Mouse (Mus musculus) granulocyte monocyte progenitor cell, adult 5-6 weeks (primary cell): ENCODE measurements around the gene Ptprd. TPM values are rescaled to one million over a fixed set of nuclear protein-coding genes. Genes with fewer than 3 reads are reported as not detected.

Experiments
- ATAC-seq: replicated peaks from 2 replicates; pipeline ENCODE4 v1.8.0; 2016; ENCODE audit warnings: mild to moderate bottlenecking, moderate TSS enrichment, inconsistent platforms; ENCODE audit not compliant: poor library complexity, severe bottlenecking
- total RNA-seq, 2 experiments: library from RNA; stranded (forward) in 1 of 2; stranded (reverse) in 1 of 2; fragments of 200-712, 200-1000 nt in 1 of 2; fragments of >200 nt in 1 of 2; fragmentation: Nextera tagmentation in 1 of 2; gene quantifications; 2 replicates each; pipeline ENCODE4 v1.2.3; 2014 to 2017

Gene Ptprd
- total RNA-seq, 2 experiments from 2014 or later = not detected

DNA sequence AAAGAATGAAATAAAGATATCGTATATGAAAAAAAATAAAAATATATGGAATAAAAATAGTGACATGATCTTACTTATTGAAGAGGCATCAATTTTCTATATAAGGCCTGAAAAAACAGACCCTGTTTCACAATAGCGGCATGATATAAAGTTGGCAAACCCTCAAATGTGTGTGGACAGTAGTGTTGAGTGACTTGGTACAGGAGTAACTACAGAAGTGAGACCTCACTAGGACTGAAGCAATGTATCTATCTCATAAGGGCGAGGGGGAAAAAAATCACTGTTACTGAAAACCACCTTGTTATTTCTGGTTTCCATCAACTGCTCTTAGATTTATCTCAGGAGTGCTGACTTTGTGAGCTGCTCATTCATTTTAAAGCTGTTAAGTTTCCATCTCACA lies 2204.5 kb downstream of the Ptprd start:
- ATAC-seq = no peak

DNA sequence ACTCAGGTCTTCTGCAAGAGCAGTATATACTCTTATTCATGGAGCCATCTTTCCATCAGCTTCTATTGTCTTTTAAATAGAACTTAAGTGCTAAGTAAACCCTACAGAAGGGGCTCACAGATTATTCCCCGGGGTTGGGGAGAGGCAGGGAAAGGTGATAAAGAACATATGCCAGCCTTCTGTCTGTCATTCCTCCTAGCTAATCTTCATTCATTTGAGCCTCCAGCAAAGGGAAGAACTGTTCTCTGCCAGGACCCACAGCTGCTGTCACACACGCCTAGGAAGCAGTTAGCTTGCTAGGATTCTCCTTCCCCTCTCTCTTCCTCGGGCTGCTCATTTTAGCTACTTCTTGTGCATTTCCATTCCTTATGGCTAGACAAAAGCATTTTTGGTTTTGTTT lies 2205.0 kb downstream of the Ptprd start:
- ATAC-seq = no peak

DNA sequence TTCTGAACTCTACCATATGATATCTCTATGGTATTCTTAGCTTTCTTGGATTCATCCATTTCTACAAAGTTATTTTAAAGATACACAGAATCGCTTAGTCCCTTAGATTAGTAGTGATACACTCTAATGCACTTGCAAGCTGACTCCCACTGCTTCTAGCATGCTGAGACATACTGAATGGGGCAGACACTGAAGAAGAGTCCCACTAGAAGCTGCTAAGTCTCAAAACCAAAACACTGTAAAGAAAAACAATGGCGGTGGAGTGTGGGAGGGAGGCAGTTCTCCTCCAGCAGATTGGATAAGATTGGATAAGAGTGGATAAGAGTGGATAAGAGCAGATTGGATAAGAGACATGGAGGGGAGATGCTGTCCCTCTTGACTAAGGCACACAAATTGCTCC lies 2207.6 kb downstream of the Ptprd start:
- ATAC-seq = no peak

DNA sequence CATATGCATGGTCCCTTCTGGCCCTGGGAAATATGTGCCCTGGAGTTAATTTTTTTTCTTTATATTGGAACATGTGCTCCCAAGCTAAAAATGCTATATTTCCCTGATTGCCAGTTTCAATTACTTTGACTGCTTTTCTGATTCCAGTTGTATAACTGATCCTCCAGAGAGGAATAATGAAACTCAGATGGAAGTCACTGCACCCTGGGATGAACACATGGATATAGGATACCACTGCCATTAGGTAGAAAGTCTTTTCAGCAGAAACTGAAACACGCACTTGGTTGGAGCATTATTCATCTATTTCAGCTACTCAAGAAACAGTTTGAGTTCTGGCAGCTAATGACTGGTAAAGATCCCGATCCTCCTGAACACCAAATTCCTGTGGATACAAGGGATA lies 2211.5 kb downstream of the Ptprd start:
- ATAC-seq = no peak

DNA sequence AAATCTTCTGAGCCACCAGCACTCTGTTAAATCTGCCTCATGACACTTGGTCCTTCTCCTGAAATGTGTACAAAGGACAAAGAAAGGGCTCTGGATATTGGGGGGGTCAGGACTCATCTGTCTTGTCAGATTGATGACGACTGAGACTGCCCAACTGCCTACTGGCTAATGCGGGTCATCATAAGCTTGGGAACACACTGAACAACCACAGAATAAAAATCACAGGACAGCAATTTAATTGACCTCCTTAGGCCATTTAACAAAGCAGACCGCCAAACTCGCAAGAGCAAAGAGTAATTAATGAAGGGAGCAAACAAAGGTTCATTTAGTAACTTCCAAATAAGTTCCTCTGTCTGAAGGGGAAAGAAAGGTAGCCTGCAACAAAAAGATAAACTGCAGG lies 2215.9 kb downstream of the Ptprd start:
- no peak for ATAC-seq

DNA sequence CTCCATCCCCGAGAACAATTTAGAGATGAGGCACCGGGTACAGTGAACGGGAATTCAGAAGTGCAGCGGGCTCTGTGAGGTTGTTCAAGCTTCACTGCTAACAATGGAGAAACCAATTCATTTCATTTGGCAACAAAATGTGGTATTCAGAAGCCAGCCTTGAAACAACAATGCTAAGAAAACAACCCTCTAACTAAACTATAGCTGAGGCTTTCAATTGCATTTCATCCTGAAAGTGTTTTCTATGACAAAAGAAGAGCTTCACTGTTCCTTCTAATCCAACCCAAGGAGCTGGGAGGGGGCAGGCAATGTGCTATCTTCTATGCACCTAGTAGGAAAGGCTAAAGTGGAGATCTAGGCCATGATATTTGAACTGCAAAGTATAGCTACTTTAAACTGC lies 2217.2 kb downstream of the Ptprd start:
- no peak for ATAC-seq

DNA sequence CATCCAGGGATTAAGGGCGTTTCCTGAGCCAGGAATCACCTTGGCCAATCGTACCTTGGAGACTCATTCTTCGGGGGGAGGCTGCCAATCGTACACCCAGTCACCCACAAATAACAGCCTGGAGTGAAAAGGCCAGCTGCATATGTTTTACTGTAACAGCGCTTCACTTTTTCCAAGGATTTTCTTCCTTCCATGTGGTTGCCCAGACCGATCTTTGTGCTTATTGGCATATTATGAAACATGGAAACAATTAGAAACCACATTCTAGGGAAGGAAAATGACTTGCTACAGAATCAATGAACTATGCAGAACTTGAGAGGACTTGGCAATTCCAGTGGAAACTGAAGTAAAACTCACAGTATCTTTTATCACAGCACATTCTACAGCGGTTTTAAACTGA lies 2218.7 kb downstream of the Ptprd start:
- no peak for ATAC-seq

DNA sequence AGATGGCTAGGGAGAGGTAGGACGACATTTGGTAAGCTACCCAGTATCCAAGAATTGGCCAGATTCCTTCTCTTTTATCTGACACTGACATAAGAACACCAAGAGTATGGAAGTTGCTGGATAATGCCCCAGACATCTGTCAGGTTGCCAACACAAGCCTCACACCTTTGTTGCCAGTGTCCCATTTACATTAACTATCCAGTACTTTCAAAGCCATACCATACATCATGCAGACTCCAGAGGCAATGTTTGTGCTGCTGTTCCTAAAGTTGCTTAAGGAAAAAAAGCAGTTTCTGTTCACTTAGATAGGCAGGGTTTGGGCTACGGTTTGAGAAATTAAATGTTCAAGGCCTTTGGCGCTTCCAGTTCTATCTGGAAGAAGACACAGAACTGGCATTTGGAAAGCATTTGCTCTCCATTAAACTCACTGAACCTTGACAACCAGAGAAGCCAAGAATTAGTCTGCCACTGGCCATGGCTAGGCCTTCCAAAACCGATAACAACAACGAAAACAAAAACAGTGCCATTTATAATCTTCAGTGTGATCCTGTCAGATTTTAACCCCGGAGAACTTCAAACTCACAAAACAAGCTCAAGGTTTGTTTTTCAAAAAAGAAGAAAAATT lies 2220.0 kb downstream of the Ptprd start:
- ATAC-seq = no peak

DNA sequence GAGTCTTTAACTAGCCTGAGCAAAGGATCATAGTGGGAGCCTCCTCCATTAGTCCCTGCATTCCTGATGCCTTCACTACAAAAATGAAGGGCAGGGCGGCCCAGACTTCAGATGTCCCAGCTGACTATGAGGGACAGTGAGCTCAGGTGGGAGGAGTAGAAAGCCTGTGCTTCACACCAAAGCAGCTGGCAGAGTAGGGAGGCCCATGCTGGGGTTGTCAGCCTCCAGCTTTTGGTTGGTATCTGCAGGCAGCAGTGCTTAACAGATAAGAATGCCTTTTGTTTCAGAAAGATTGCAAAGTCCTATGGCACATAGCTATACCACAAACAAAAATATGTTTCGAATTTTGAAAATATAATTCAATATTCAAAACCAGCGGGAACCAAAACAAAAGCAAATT lies 2237.0 kb downstream of the Ptprd start:
- no peak for ATAC-seq

DNA sequence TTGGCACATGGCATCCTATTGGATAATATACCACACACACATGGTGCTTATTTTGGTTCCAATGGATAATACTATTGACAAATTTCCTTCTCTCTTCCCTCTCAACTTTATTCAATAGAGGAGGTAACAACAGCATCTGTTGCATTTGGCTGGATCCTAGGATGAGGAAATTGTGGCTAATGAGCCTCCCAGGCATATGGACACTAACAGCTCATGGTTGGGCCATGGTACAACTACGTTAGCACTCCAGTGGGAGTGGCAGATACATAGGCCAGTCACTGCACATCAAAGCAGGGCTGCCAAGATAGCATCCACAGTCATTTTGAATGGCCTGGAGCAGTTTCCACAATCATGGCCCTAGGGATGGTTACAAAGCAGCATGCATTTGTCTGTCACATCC lies 2238.4 kb downstream of the Ptprd start:
- no peak for ATAC-seq

DNA sequence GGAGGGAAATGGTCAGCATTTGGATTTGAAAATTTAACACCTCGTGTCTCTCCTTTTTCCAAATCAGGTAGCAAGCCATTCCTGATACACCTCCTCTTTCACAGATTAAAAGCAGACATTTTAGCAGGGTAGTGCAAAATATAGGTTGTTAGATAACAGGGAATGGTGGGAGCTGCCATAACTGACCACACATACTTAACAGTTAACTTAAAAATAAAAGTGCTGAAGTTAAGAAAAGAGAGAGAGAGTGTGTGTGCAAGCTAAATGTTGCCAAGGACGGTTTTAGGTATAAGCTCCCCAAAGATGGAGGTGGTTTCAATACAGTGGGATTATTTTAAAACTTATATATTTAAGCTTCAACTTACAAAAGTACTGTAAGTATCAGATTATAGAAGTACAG lies 2241.8 kb downstream of the Ptprd start:
- no peak for ATAC-seq

DNA sequence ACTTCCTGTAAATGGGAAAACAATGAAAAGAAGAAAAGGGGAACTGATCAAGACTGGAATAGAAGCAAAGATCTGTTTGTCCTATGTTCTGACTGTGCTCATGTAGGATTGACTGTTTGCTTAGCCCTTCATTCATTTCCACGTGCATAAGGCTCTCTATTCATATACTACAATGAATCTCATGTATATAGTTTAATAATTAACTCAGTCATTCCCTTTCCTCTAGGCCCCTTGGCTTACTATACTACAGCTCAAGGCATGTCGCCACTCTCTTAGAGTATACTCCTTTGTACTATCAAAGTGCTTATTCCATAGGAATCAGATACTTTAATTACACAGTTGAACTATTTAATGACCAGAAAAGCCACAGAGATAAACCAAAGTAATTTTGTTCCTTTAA lies 2243.1 kb downstream of the Ptprd start:
- ATAC-seq = no peak

DNA sequence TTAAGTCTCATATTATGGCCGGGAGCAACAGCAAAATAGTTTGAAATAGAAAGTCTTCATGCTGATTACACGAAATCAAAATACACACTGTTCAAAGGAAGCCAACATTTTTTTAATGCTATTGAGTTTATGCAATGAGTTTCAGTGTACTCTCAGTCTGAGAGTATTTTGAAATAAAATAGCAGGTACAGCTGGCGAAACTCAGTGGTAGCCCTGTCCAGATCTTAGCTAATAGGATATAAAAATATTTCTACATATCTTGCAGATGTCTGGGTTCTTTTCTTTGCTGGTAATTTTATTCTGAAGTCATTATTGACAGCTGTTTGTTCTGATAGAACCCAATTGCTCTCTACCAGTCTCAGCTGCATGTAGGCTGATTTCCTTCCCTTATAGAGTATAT lies 2246.0 kb downstream of the Ptprd start:
- no peak for ATAC-seq

DNA sequence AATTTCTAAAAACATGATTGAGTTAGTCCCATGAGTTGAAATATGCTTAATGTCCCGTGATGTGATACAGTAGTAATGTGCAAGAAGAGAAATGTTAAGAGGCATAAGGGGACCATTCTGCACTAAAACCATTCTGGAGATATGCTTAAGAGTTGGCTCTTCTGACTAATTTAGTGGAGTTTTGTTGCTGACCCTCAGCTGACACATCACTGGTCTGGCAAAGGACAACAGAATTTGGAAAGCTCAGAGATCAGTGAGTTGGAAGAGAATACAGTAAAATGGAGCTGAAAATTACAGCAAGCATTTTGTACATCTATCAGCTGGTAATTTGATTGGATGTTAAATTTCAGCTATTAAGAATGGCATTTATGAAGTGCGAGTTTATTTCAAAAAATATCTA lies 2248.8 kb downstream of the Ptprd start:
- no peak for ATAC-seq

DNA sequence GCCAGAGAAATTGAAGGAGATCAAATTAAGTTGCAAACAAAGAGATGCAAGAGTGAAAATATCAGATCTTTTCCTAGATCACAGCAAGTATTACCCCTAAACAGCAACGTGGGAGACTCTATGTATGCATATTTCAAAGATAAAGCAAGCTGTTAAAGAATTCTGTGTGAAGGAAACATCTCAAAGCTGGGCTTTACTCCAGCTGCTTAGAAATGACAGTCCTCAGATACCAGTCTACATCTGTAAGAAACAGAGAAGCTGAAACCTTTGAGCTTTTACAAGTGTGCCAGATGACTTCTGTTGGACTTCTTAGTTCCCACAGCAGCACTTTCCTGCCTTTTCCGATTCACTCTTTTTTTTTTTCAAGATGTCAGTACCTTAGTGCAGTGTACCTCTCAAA lies 2249.9 kb downstream of the Ptprd start:
- ATAC-seq = no peak

DNA sequence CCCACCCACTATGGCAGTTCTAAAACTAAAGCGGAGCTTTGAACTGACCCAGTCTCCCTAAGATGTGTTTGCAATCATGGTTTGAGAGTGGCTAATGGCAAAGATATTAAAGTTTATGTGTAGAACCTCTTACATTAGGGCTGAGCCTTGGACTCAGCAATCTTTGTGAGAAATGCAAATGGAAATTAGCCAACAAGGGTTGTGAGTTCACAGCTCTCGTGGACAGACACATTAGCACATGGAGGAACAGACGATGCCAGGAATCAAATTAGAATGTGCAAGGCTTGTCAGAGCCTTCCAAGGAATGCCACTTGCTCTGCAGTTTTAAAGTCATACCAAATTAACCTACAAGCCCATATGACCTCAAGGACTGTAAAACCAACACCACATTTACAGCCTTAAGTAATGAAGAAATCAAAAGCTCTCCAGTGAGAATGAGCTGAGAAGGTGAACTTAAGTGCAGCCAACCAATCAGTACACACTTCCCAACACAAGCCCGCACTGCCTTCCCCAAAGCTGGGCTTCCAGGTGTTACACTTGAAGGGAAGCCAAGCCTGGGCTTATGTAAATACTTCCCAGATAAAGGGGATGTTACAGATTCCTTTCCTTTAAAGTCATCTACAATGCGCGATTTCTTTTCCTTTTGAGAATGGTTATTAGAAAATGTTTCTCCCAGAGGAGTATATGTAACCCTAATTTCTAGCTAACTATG lies 2258.3 kb downstream of the Ptprd start:
- ATAC-seq = no peak

DNA sequence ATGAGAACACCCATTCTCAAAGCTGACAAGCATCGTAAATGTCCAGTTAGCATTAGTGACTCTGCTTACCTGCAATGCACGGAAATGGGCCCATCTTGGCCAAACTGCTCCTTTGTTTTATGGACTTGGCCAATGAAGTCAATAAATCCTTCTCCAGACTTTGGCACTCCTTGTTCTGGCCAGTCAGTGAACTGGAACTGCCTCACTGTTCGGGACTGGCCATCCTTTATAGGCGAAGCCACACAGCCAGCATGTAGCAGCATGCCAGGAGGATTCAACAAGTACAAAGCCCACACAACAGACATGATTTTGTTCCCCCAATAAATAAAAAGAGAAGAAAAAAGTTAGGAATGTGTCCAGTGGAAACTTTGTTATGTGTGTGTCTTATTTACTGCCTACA lies 2261.2 kb downstream of the Ptprd start:
- no peak for ATAC-seq

DNA sequence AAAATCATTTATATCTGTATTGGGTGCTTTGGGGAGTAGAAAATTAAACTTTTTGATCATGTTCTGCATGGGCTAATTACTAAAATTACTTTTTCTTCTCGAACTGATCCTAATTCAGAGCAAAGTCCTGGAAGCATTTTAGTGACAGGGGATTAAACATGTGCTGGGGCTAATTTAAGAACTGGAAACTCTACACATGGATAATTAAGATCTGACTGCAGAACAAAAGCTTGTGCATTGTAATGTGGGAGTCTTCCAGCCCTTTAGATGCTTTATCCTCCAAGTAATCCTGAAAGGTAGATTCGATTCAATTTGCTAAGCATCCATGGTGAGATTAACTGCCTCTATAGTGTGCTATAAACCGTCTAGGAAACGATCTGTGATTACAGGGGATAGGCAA lies 2316.9 kb downstream of the Ptprd start:
- no peak for ATAC-seq
